Mouse (Mus musculus): ENCODE measurements around the gene Mcts2. TPM values are rescaled to one million over a fixed set of nuclear protein-coding genes. Genes with fewer than 3 reads are reported as not detected.
A peak's percentile ranks its signal among the peaks of the same experiment; 100 is the strongest.
"Not testable (repeated sequence)": the region's sequence is repeated elsewhere in the genome, so short reads cannot be mapped to it uniquely, and the experiment has no call there.

Gene Mcts2
- polyA plus RNA-seq, 1 experiment from 2014 or later: 19.4 TPM

GRCm38 (mm10) chr2:152653874-152654715, 32.7 kb upstream of the Mcts2 start:
- H3K36me3 ChIP-seq (ENCODE audit: insufficient read depth, low read length): no peaks in the 10 kb centered on the region
- no peak overlapping the region for H3K4me2 ChIP-seq (replicated peaks; ENCODE audit: low read depth, low read length)
- no peak overlapping the region for H3K4me3 ChIP-seq (ENCODE audit: low read depth, low read length)
- H3K4me1 ChIP-seq (ENCODE audit: insufficient read depth, low read depth, low read length): no peaks in the 10 kb centered on the region
- TF ChIP-seq CTCF (IDR thresholded peaks at IDR 0.05): no peak
- no peak for TF ChIP-seq EP300 (IDR thresholded peaks at IDR 0.05)
- ATAC-seq: no peak
- peak; percentile 43 for DNase-seq (ENCODE audit: low spot score)
- H3K27me3 ChIP-seq (replicated peaks; ENCODE audit: insufficient read depth, low read length): no peaks in the 10 kb centered on the region
- H3K9me3 ChIP-seq (ENCODE audit: low read length): no peaks in the 10 kb centered on the region
- 0 out of 2 replicates have a peak overlapping the region, but pooled peaks have one; percentile 11 for H3K27ac ChIP-seq (ENCODE audit: low read length)
- H3K9ac ChIP-seq (replicated peaks; ENCODE audit: low read depth): no peak overlapping the region
- 32% methylated on average over 14 of the region's 14 CpGs for WGBS

GRCm38 (mm10) chr2:152657398-152657797, 29.4 kb upstream of the Mcts2 start:
- TF ChIP-seq EP300 (IDR thresholded peaks at IDR 0.05): no peak
- peak; percentile 69 for TF ChIP-seq CTCF (IDR thresholded peaks at IDR 0.05)
- WGBS: 56% methylated on average over 10 of the region's 10 CpGs
- DNase-seq (ENCODE audit: low spot score) (peak; percentile 44), ATAC-seq (no peak)
- H3K4me3 ChIP-seq (ENCODE audit: low read depth, low read length): no peak overlapping the region
- H3K9me3 ChIP-seq (ENCODE audit: low read length): no peaks in the 10 kb centered on the region
- no peak overlapping the region for H3K9ac ChIP-seq (replicated peaks; ENCODE audit: low read depth)
- H3K27ac ChIP-seq (ENCODE audit: low read length): no peak overlapping the region
- no peaks in the 10 kb centered on the region for H3K36me3 ChIP-seq (ENCODE audit: insufficient read depth, low read length)
- no peak overlapping the region for H3K4me2 ChIP-seq (replicated peaks; ENCODE audit: low read depth, low read length)
- H3K4me1 ChIP-seq (ENCODE audit: insufficient read depth, low read depth, low read length): no peaks in the 10 kb centered on the region
- H3K27me3 ChIP-seq (replicated peaks; ENCODE audit: insufficient read depth, low read length): no peaks in the 10 kb centered on the region

GRCm38 (mm10) chr2:152661163-152661562, 25.7 kb upstream of the Mcts2 start:
- H3K27me3 ChIP-seq (replicated peaks; ENCODE audit: insufficient read depth, low read length): no peaks in the 10 kb centered on the region
- DNase-seq (ENCODE audit: low spot score) (no peak), ATAC-seq (no peak)
- H3K4me1 ChIP-seq (ENCODE audit: insufficient read depth, low read depth, low read length): no peaks in the 10 kb centered on the region
- H3K9me3 ChIP-seq (ENCODE audit: low read length): no peaks in the 10 kb centered on the region
- H3K4me2 ChIP-seq (replicated peaks; ENCODE audit: low read depth, low read length): no peak overlapping the region
- no peak overlapping the region for H3K9ac ChIP-seq (replicated peaks; ENCODE audit: low read depth)
- TF ChIP-seq CTCF (IDR thresholded peaks at IDR 0.05) (no peak), EP300 (IDR thresholded peaks at IDR 0.05) (no peak)
- no peak overlapping the region for H3K4me3 ChIP-seq (ENCODE audit: low read depth, low read length)
- 76% methylated on average over 6 of the region's 6 CpGs for WGBS
- H3K36me3 ChIP-seq (ENCODE audit: insufficient read depth, low read length): no peaks in the 10 kb centered on the region
- no peak overlapping the region for H3K27ac ChIP-seq (ENCODE audit: low read length)

GRCm38 (mm10) chr2:152666191-152666590, 20.6 kb upstream of the Mcts2 start:
- not testable (repeated sequence) for H3K36me3 ChIP-seq (ENCODE audit: insufficient read depth, low read length); ATAC-seq; H3K9ac ChIP-seq (replicated peaks; ENCODE audit: low read depth); DNase-seq (ENCODE audit: low spot score); H3K27me3 ChIP-seq (replicated peaks; ENCODE audit: insufficient read depth, low read length); H3K27ac ChIP-seq (ENCODE audit: low read length); H3K4me1 ChIP-seq (ENCODE audit: insufficient read depth, low read depth, low read length); H3K9me3 ChIP-seq (ENCODE audit: low read length); H3K4me3 ChIP-seq (ENCODE audit: low read depth, low read length); H3K4me2 ChIP-seq (replicated peaks; ENCODE audit: low read depth, low read length)
- 61% methylated on average over 3 of the region's 3 CpGs for WGBS

DNA sequence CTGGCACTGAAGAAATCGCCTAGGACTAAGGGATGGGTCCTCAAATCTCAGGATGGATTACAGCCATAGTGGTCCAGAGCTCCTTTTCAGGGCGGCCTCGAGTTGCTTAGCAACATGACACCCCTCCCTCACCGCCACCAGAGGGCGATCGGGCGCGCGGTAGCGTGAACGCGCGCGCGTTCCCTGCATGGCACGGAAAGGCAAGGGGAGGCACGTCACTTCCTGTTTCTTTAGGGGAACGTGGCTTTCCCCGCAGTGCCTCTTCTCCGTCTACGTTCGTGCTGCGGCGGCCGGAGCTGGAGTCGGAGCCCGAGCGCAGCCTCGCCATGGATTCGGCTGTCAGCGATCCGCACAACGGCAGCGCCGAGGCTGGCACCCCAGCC, 17.6 kb upstream of the Mcts2 start, which contains the start of gene H13:
H13 (plus strand) TSS at position 206 of the 383 bp plus-strand sequence.
- peaks cover 26% of the 10 kb centered on the region for H3K4me1 ChIP-seq (ENCODE audit: insufficient read depth, low read depth, low read length)
- TF ChIP-seq EP300 (IDR thresholded peaks at IDR 0.05) (no peak), CTCF (IDR thresholded peaks at IDR 0.05) (peak; percentile 99)
- H3K4me2 ChIP-seq (replicated peaks; ENCODE audit: low read depth, low read length): peak within 1 kb of the TSS; percentile 88
- ATAC-seq (peak; percentile 91), DNase-seq (ENCODE audit: low spot score) (peak; percentile 97)
- H3K9me3 ChIP-seq (ENCODE audit: low read length): no peaks in the 10 kb centered on the region
- peak within 1 kb of the TSS; percentile 77 for H3K9ac ChIP-seq (replicated peaks; ENCODE audit: low read depth)
- no peaks in the 10 kb centered on the region for H3K36me3 ChIP-seq (ENCODE audit: insufficient read depth, low read length)
- peak within 1 kb of the TSS; percentile 80 for H3K4me3 ChIP-seq (ENCODE audit: low read depth, low read length)
- peak within 1 kb of the TSS; percentile 86 for H3K27ac ChIP-seq (ENCODE audit: low read length)
- H3K27me3 ChIP-seq (replicated peaks; ENCODE audit: insufficient read depth, low read length): no peaks in the 10 kb centered on the region
- WGBS: under 1% methylated on average over 35 of the region's 35 CpGs

- Histone ChIP-seq H3K9me3 (ENCODE audit: low read length) (no peaks in the 10 kb centered on the region), H3K4me1 (ENCODE audit: insufficient read depth, low read depth, low read length) (peaks cover 27% of the 10 kb centered on the region), H3K36me3 (ENCODE audit: insufficient read depth, low read length) (no peaks in the 10 kb centered on the region), H3K27me3 (replicated peaks; ENCODE audit: insufficient read depth, low read length) (no peaks in the 10 kb centered on the region), H3K9ac (replicated peaks; ENCODE audit: low read depth) (peak overlapping the region; percentile 77), H3K27ac (ENCODE audit: low read length) (peak overlapping the region; percentile 86), H3K4me2 (replicated peaks; ENCODE audit: low read depth, low read length) (peak overlapping the region; percentile 88), H3K4me3 (ENCODE audit: low read depth, low read length) (peak overlapping the region; percentile 80)
- 1% methylated on average over 37 of the region's 46 CpGs for WGBS
- TF ChIP-seq CTCF (IDR thresholded peaks at IDR 0.05): no peak
- no peak for TF ChIP-seq EP300 (IDR thresholded peaks at IDR 0.05)
- DNase-seq (ENCODE audit: low spot score): peak; percentile 29
- peak; percentile 59 for ATAC-seq
Measured at GRCm38 (mm10) chr2:152669639-152670484, 17.0 kb upstream of the Mcts2 start.
